Mouse (Mus musculus) liver, adult 2 months (tissue): ENCODE measurements at regions not wholly inside any gene's neighbourhood (a gene's known extent, or its start where the extent isn't known, plus 50 kb on each side); places are given as distances from the start of the nearest gene placed in this dataset.

ENCODE experiments used
- DNase-seq: peaks from one replicate; pipeline ENCODE4 v3.0.0-alpha.2; 2011; ENCODE audit warnings: low read depth, low spot score; ENCODE audit errors: extremely low read depth
- H3K27ac ChIP-seq: fragments of 200-500 bp; replicated peaks from 2 replicates; pipeline ENCODE4 v1.5.1; 2012; ENCODE audit warnings: low read depth, mild to moderate bottlenecking, control low read depth, inconsistent platforms, low read length; ENCODE audit not compliant: insufficient read depth
- H3K27me3 ChIP-seq: fragments of 200-500 bp; 2 replicates; pipeline ENCODE4 v1.6.1; 2012; ENCODE audit warnings: mild to moderate bottlenecking, moderate library complexity, low read length, inconsistent platforms; ENCODE audit not compliant: control insufficient read depth, insufficient read depth
- H3K36me3 ChIP-seq: fragments of 200-500 bp; 2 replicates; pipeline ENCODE4 v1.6.1; 2012; ENCODE audit warnings: low read length, inconsistent platforms; ENCODE audit not compliant: control insufficient read depth, insufficient read depth
- H3K4me1 ChIP-seq: fragments of 200-500 bp; 2 replicates; pipeline ENCODE4 v1.6.1; 2011; ENCODE audit warnings: low read length; ENCODE audit not compliant: control insufficient read depth, insufficient read depth
- H3K4me3 ChIP-seq: fragments of 200-500 bp; 2 replicates; pipeline ENCODE4 v1.5.1; 2011; ENCODE audit warnings: low read depth, mild to moderate bottlenecking, control low read depth, low read length, moderate library complexity; ENCODE audit not compliant: insufficient read depth
- H3K79me2 ChIP-seq: fragments of 200-500 bp; 2 replicates; pipeline ENCODE4 v1.6.1; 2012; ENCODE audit warnings: inconsistent platforms, mild to moderate bottlenecking, low read length, moderate library complexity; ENCODE audit not compliant: control insufficient read depth, insufficient read depth
- H3K9ac ChIP-seq: fragments of 200-500 bp; 2 replicates; pipeline ENCODE4 v1.6.1; 2012; ENCODE audit warnings: low read depth, mild to moderate bottlenecking, control low read depth, inconsistent platforms, low read length
- CTCF ChIP-seq: fragments of 200-500 bp; IDR thresholded peaks from 2 replicates; pipeline ENCODE4 v1.5.1; 2011; ENCODE audit warnings: low read depth, low read length, control low read depth
- POLR2A ChIP-seq: fragments of 200-500 bp; IDR thresholded peaks from 2 replicates; pipeline ENCODE4 v1.6.1; 2011; ENCODE audit warnings: low read length, control low read depth; ENCODE audit not compliant: insufficient read depth; ENCODE audit errors: extremely low read depth
- WGBS: fragments of 180-500 bp; shearing (Covaris S2); methylation state at CpG from one replicate; pipeline ENCODE4 v1.1.7; 2018; 5-methylcytosine and 5-hydroxymethylcytosine counted together

DNA sequence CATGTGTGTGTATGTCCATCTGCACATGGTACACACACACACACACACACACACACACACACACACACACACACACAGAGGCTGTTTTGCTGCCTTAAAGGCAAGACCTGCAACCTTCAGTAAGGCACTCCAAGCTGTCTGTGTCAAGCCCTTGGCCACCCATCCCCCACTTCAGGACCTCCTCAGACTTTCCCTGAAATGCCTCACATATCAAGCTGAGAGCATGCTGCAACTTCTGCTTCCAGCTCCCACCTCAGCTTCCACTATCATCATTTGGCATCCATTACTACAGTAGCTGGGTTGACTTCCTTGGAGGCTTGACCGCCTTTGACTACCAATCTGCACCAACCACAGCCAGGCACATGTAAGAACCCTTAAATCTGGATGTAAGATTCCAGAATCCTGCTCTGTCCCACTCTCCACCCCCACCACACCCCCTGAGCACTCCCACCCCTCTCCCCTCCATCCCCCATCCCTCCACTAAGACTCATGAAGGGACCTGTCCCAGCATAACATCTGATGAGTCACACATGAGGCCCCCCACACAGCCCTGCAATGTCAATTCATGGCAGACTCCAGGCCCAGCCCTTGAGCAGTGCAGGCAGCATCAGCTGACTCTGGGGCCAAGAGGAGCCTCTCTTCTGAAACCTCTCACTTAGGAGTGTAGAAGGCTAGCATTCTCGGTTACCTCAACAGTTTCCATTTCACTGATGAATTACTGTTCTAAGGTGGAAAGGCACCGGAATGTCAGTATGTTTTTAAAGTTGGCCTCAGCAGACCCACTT, 196.8 kb upstream of the Dio3 start:
- 93% methylated on average over 3 of the region's 3 CpGs for WGBS
- Histone ChIP-seq H3K36me3 (no peaks in the 10 kb centered on the region), H3K79me2 (no peaks in the 10 kb centered on the region), H3K27me3 (no peaks in the 10 kb centered on the region), H3K9ac (no peak overlapping the region), H3K4me1 (no peaks in the 10 kb centered on the region; the same call in 1 of the 2 replicates), H3K27ac (no peak overlapping the region), H3K4me3 (no peak overlapping the region)
- no peak for DNase-seq
- TF ChIP-seq CTCF (no peak), POLR2A (no peak)

DNA sequence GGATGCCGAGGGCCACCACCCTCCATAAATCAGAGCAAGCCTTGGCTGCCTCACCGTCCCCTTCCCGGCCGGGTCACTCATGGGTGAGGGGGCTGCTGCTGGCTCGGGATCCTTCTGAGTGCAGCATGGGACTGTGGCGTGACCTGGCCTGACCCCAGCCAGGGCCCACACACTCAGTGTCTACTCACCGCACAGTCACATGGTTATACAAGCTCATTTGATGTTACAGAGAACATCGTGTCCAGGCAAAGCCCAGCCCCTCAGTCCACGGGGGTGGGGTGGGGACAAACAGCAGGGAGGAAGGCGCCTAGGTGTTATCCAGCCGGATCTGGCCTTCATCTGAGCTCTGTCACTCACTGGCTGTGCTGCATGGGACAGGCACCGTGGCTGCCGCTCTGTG, 195.9 kb upstream of the Dio3 start:
- no peak for DNase-seq
- 67% methylated on average over 13 of the region's 13 CpGs for WGBS
- Histone ChIP-seq H3K27me3 (no peaks in the 10 kb centered on the region), H3K9ac (no peak overlapping the region), H3K27ac (no peak overlapping the region), H3K79me2 (no peaks in the 10 kb centered on the region), H3K4me1 (no peaks in the 10 kb centered on the region), H3K36me3 (no peaks in the 10 kb centered on the region), H3K4me3 (no peak overlapping the region)
- TF ChIP-seq CTCF (no peak), POLR2A (no peak)

DNA sequence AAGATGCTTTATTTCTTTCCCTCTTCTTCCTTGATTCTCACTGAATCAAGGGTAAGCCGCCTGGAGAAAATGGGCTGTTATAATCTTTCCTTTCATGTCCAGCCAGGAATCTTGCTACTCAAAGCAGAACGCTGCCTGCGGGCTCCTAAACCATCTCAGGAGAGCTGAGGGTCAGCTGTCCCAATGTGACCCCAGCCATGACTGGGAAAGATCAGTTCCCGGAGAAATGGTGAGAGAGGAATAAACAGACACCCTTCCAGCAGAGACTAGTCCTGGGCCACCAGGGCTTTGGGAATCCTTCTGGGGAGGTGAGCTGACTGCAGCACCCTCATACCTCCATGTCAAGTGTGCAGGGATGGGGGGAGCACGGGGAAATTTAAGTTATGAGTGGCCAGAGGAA, 195.4 kb upstream of the Dio3 start:
- DNase-seq = no peak
- Histone ChIP-seq H3K79me2 (no peaks in the 10 kb centered on the region), H3K27ac (no peak overlapping the region), H3K9ac (no peak overlapping the region), H3K27me3 (no peaks in the 10 kb centered on the region), H3K4me3 (no peak overlapping the region), H3K36me3 (no peaks in the 10 kb centered on the region), H3K4me1 (no peaks in the 10 kb centered on the region)
- no peak for TF ChIP-seq CTCF
- TF ChIP-seq POLR2A = no peak
- 83% methylated on average over 5 of the region's 5 CpGs for WGBS

DNA sequence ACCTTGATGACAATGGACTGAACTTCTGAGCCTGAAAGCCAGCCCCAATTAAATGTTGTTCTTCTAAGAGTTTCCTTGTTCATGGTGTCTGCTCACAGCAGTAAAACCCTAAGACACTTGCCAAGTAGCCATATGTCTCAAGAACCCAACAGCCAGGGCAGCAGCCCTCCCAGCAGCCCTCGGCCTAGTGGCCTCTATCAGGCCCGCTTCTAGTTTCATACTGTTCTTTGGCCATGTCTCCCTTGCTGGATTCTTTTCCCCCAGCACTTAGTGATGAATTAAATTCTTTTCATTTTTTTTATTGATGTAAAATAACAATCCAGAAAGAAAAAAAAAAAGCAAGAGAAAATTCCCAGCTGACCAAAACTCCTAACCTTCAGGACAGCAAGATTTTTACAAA, 191.9 kb upstream of the Dio3 start:
- DNase-seq = no peak
- WGBS = 87% methylated on average over 2 of the region's 2 CpGs
- Histone ChIP-seq H3K27ac (no peak overlapping the region), H3K27me3 (no peaks in the 10 kb centered on the region), H3K9ac (no peak overlapping the region), H3K79me2 (no peaks in the 10 kb centered on the region), H3K36me3 (no peaks in the 10 kb centered on the region), H3K4me1 (no peaks in the 10 kb centered on the region), H3K4me3 (no peak overlapping the region)
- no peak for TF ChIP-seq POLR2A
- no peak for TF ChIP-seq CTCF

DNA sequence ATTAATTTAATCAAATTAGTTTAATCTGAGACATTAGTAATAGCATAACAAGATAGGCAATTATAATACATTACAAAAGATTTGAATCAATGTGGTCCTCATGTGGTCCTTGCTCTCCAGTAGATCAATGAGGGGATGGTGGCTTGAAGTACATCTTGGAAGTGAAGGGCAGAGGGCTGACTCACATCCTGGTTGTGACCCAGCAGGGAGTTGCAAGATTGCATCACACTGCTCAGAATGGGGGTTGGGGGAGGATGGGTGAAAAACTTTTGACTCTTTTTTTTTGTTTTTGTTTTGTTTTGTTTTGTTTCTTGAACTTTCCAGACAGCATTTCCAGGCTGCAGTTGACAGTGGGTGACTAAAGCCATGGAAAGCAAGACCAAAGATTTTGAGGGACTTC, 191.1 kb upstream of the Dio3 start:
- Histone ChIP-seq H3K27ac (no peak overlapping the region), H3K79me2 (no peaks in the 10 kb centered on the region), H3K27me3 (no peaks in the 10 kb centered on the region), H3K4me1 (no peaks in the 10 kb centered on the region), H3K36me3 (no peaks in the 10 kb centered on the region), H3K4me3 (no peak overlapping the region), H3K9ac (no peak overlapping the region)
- DNase-seq = no peak
- no peak for TF ChIP-seq POLR2A
- no peak for TF ChIP-seq CTCF

DNA sequence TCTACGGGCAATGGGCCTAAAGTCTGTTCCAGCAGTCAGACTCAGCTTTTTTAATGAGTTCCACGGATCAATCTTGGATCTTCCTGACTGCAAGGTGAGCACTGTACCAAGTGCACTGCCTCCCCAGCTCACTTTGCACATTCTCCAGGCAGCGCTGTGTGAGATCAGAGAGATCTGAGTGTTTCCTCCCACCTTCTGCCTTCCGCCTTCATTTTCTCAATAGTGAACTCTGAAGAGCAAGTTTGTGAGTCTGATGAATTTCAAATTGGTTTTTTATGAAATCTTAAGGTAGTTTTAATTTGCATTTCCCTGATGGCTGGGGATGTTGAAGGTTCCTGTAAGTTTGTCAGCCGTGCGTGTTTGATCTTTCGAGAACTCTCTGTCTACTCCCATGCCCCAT, 176.7 kb upstream of the Dio3 start:
- Histone ChIP-seq H3K36me3 (no peaks in the 10 kb centered on the region), H3K4me1 (no peaks in the 10 kb centered on the region), H3K79me2 (no peaks in the 10 kb centered on the region), H3K4me3 (no peak overlapping the region), H3K9ac (no peak overlapping the region), H3K27me3 (no peaks in the 10 kb centered on the region), H3K27ac (no peak overlapping the region)
- no peak for DNase-seq
- WGBS = 83% methylated on average over 7 of the region's 7 CpGs
- no peak for TF ChIP-seq POLR2A
- TF ChIP-seq CTCF = no peak
